Mouse (Mus musculus) brain, adult 10 weeks (tissue): ENCODE measurements around the gene Fut8. TPM values are rescaled to one million over a fixed set of nuclear protein-coding genes. Genes with fewer than 3 reads are reported as not detected.

Source experiments
- polyA plus RNA-seq: library from polyadenylated mRNA; stranded (reverse); fragments of 350-450 nt; fragmentation: Illumina TruSeq; extraction: RNeasy Lipid Tissue Mini Kit (QIAGEN cat#74804); gene quantifications from one replicate; pipeline ENCODE4 v1.2.3, GENCODE M21; 2015; ENCODE audit warnings: low read depth, low replicate concordance

Fut8 gene
- polyA plus RNA-seq = 53.4 TPM

DNA sequence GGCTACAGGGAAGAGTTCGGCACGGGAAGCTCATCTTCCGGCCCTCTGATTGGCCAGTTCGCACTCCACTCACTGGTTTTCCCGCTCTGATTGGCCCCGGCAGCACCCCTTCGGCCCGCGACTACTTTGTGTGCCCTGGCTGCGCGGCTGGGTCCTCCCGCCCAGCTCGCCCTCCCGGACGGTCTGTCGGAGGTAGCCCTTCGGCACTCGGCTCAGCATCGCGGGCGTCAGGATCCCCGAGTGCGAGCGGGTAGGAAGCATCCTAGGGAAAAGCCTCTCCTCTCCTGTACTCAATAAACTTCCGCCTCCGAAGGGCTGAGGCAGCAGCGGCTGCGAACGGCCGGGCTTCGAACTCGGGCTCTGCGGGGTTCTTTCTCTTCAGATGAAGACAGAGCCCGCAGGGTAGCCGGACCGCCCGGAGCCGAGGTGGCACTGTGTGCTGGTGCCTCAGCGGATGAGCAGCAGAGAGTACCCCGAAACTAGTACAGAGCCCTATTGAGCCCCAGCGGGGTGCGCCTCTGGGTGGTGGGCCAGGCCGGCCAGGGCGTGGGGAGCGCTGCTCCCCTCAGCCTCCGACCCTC lies at the start of gene Fut8:
TSS of gene Fut8 (plus strand) at position 176 of the 581 bp plus-strand sequence.

